8 mouse cellular contexts compared by ENCODE assay signal in the genomic region with DNA sequence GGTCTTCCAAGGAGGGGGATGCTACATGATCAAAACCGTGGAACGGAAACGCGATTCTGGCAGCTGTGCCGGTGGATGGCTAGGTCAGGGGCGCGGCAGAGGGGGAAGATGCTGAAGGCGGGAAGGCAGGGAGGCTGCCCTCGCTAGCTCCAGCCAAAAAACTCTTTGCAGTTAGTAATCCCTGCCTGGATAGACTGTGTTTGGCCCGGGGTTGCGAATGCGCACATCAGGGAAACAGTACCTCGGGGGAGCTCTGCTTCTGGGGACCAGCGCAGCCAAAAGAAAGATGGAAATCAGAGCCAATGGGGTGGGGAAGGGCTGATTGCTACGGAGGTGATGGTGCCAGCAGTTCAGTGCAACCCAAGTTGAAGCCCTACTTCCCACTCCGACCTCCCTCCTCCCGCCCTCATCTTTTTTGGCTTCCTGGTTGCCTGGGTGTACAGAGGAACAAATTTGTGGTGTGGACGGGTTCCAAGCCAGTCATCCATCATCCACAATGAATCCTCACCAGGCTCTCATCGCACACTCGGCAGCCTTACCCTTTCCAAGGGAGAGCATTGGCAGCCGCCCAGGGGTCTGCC. TPM values are rescaled to one million over a fixed set of nuclear protein-coding genes. Genes with fewer than 3 reads are reported as not detected.
A peak's percentile ranks its signal among the peaks of the same experiment; 100 is the strongest.
DNase-seq lines count a peak whose midpoint lies in the region; ATAC-seq and TF ChIP-seq lines count a peak whose summit lies in the region.

No protein-coding gene starts in this region.

- 3% methylated on average over 21 of the region's 21 CpGs for WGBS in forebrain, embryonic 11.5 days
- WGBS in heart, embryonic 15.5 days, result 3% methylated on average over 21 of the region's 21 CpGs
- WGBS in kidney, postnatal 0 days, result 2% methylated on average over 21 of the region's 21 CpGs

- peak overlapping the region; percentile 47 for H3K4me2 ChIP-seq in forebrain, embryonic 11.5 days (ENCODE audit: low read depth, low read length, severe bottlenecking)
- H3K4me2 ChIP-seq in heart, embryonic 15.5 days, result peak overlapping the region; percentile 57
- peak overlapping the region; percentile 40 for H3K4me2 ChIP-seq in kidney, postnatal 0 days (ENCODE audit: low read length)

- peaks cover 4% of the 10 kb centered on the region; the same call in 1 of the 2 replicates for H3K4me1 ChIP-seq in forebrain, embryonic 11.5 days (replicated peaks; ENCODE audit: control insufficient read depth, insufficient read depth, low read length)
- peaks cover 11% of the 10 kb centered on the region for H3K4me1 ChIP-seq in heart, embryonic 15.5 days (replicated peaks)
- H3K4me1 ChIP-seq in kidney, postnatal 0 days (replicated peaks; ENCODE audit: insufficient read depth, low read length), result no peaks in the 10 kb centered on the region

- H3K9me3 ChIP-seq in forebrain, embryonic 11.5 days (ENCODE audit: control insufficient read depth, low read length), result no peaks in the 10 kb centered on the region
- no peaks in the 10 kb centered on the region for H3K9me3 ChIP-seq in heart, embryonic 15.5 days (replicated peaks)
- H3K9me3 ChIP-seq in kidney, postnatal 0 days (replicated peaks; ENCODE audit: low read length), result no peaks in the 10 kb centered on the region

- H3K36me3 ChIP-seq in forebrain, embryonic 11.5 days (ENCODE audit: control insufficient read depth, insufficient read depth, low read length), result no peaks in the 10 kb centered on the region
- H3K36me3 ChIP-seq in heart, embryonic 15.5 days, result no peaks in the 10 kb centered on the region
- no peaks in the 10 kb centered on the region for H3K36me3 ChIP-seq in kidney, postnatal 0 days (ENCODE audit: insufficient read depth, low read length)

- no peak overlapping the region for H3K27ac ChIP-seq in forebrain, embryonic 11.5 days (ENCODE audit: low read depth, low read length)
- no peak overlapping the region for H3K27ac ChIP-seq in heart, embryonic 15.5 days
- H3K27ac ChIP-seq in kidney, postnatal 0 days, result no peak overlapping the region

- H3K4me3 ChIP-seq in forebrain, embryonic 11.5 days (ENCODE audit: low read depth, low read length), result peak overlapping the region; percentile 19
- peak overlapping the region; percentile 25 for H3K4me3 ChIP-seq in heart, embryonic 15.5 days
- peak overlapping the region; percentile 13; the same call in 1 of the 2 replicates for H3K4me3 ChIP-seq in kidney, postnatal 0 days (replicated peaks; ENCODE audit: low read depth, low read length)

- no peak for TF ChIP-seq CTCF in kidney, postnatal 0 days (IDR thresholded peaks at IDR 0.05; ENCODE audit: low read depth)

- H3K9ac ChIP-seq in forebrain, embryonic 11.5 days (ENCODE audit: low read length), result peak overlapping the region; percentile 32; the same call in 1 of the 2 replicates
- no peak overlapping the region for H3K9ac ChIP-seq in heart, embryonic 15.5 days
- H3K9ac ChIP-seq in kidney, postnatal 0 days (ENCODE audit: low read depth, low read length), result no peak overlapping the region

- peaks cover 18% of the 10 kb centered on the region for H3K27me3 ChIP-seq in forebrain, embryonic 11.5 days (ENCODE audit: control insufficient read depth, insufficient read depth, low read length)
- peaks cover 51% of the 10 kb centered on the region for H3K27me3 ChIP-seq in heart, embryonic 15.5 days
- H3K27me3 ChIP-seq in kidney, postnatal 0 days (ENCODE audit: insufficient read depth, low read length), result peaks cover 19% of the 10 kb centered on the region

- peak; percentile 19 for DNase-seq in retina, embryonic 14.5 days (ENCODE audit: low spot score)
- no peak for DNase-seq in retina, postnatal 1 day
- peak; percentile 54 for DNase-seq in forebrain, embryonic 11.5 days (ENCODE audit: low spot score)
- peak; percentile 33 for DNase-seq in kidney, postnatal 0 days (ENCODE audit: low spot score)
- DNase-seq in lung, postnatal 10 days, result peak; percentile 71
- DNase-seq in right cerebral cortex, postnatal 10 days (ENCODE audit: low spot score in 2 of 2), result peak; percentile 78
- no peak for DNase-seq in thymus, postnatal 4 days

- ATAC-seq in forebrain, embryonic 11.5 days (replicated peaks; ENCODE audit: low FRiP score), result peak; percentile 49; the same call in 1 of the 2 replicates
- peak; percentile 47 for ATAC-seq in heart, embryonic 15.5 days (replicated peaks; ENCODE audit: insufficient number of reproducible peaks, insufficient read depth, low FRiP score, low read depth)
- no peak for ATAC-seq in kidney, postnatal 0 days (replicated peaks; ENCODE audit: low FRiP score, low read depth)

RNA-seq across cellular contexts. Expression of a gene that starts 28.4 kb away (rescaled TPM):
- 7.1 and 8.4 TPM in 2 replicates for polyA plus RNA-seq in forebrain, embryonic 11.5 days (2014; fragmentation: Nextera tagmentation; extraction: Ambion mirVana)
- 0.04 and 0.13 TPM in 2 replicates for polyA plus RNA-seq in heart, embryonic 15.5 days (2015; fragmentation: Nextera tagmentation; extraction: Ambion mirVana)
- polyA plus RNA-seq in kidney, postnatal 0 days (2015; fragmentation: Nextera tagmentation; extraction: Ambion mirVana), result 0.04 TPM in 1 of 2 replicates, not detected in the other

Comparison
In these comparisons a context has a peak if more than half of its experiments do, and no peak if none do; other contexts are left out.
1. DNase-seq: peak in retina, embryonic 14.5 days (single experiment), forebrain, embryonic 11.5 days (single experiment), kidney, postnatal 0 days (single experiment), lung, postnatal 10 days (single experiment) and right cerebral cortex, postnatal 10 days (2 of 2); none in retina, postnatal 1 day (single experiment) and thymus, postnatal 4 days (single experiment).
2. Peak in every context shown above with its lines, with median percentiles within 50 percentile points of each other: H3K4me2 ChIP-seq and H3K4me3 ChIP-seq.